Mouse (Mus musculus): Measurements from ENCODE around the gene Epn1. TPM values are rescaled to one million over a fixed set of nuclear protein-coding genes. Genes with fewer than 3 reads are reported as not detected.

Epn1 gene
- 100 to 1,000 TPM; 387 to 408 TPM for total RNA-seq (2021)

- intact Hi-C loops (cut with DNase I) = loop anchor here (2.0 to 10.0 kb wide), 2 partner anchors 17 to 1095 kb away; partner anchors contain the start of genes U2af2 and Zfp444
- peak; percentile 95 to 99 for DNase-seq (ENCODE audit: extremely low spot score in 1 of 2, low spot score in 2 of 2)
Measured at GRCm38 (mm10) chr7:5080010-5080751, at the start of gene Epn1. Gene Epn1, plus strand, starts transcription at chr7:5080235.

DNA sequence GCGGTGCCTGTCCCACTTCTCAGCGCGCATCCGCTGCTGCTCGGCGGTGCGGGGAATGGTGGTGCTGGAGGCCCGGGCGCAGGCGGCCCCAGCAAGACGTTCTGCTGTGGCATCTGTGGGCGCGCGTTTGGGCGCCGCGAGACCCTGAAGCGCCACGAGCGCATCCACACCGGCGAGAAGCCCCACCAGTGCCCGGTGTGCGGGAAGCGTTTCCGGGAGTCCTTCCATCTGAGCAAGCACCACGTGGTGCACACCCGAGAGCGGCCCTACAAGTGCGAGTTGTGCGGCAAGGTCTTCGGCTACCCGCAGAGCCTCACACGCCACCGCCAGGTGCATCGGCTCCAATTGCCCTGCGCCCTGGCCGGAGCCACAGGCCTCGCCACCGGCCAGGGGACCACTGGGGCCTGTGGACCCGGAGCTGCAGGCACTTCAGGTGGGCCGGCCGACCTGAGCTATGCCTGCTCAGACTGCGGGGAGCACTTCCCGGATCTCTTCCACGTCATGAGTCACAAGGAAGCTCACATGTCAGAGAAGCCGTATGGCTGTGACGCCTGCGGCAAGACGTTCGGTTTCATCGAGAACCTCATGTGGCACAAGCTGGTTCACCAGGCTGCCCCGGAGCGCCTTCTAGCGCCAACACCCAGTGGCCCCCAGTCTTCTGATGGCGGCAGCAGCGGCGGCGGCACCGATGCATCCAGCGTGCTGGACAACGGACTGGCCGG is 49.3 kb upstream of the Epn1 start:
- DNase-seq (ENCODE audit: extremely low spot score in 1 of 2, low spot score in 2 of 2) = peak in 1 of 2 experiments; percentile 36
- intact Hi-C loops (cut with DNase I) = no loop called here

DNA sequence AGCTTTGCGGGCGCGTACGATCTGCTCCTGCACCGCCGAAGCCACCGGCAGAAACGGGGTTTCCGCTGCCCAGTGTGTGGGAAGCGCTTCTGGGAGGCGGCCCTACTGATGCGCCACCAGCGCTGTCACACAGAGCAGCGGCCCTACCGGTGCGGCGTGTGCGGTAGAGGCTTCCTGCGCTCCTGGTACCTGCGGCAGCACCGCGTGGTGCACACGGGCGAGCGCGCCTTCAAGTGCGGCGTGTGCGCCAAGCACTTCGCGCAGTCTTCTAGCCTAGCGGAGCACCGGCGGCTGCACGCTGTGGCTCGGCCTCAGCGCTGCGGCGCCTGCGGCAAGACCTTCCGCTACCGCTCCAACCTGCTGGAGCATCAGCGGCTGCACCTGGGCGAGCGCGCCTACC is 48.5 kb upstream of the Epn1 start:
- no peak for DNase-seq (ENCODE audit: extremely low spot score in 1 of 2, low spot score in 2 of 2)
- intact Hi-C loops (cut with DNase I) = no loop called here

GRCm38 (mm10) chr7:5033818-5034217 is 46.2 kb upstream of the Epn1 start, which contains the start of gene 4632433K11Rik:
Gene 4632433K11Rik, plus strand, starts transcription at chr7:5034118.
- DNase-seq (ENCODE audit: extremely low spot score in 1 of 2, low spot score in 2 of 2) = no peak
- intact Hi-C loops (cut with DNase I) = no loop called here

- DNase-seq (ENCODE audit: extremely low spot score in 1 of 2, low spot score in 2 of 2) = peak in 1 of 2 experiments; percentile 30
- intact Hi-C loops (cut with DNase I) = no loop called here
Measured at GRCm38 (mm10) chr7:5035628-5036027, 44.4 kb upstream of the Epn1 start.

DNA sequence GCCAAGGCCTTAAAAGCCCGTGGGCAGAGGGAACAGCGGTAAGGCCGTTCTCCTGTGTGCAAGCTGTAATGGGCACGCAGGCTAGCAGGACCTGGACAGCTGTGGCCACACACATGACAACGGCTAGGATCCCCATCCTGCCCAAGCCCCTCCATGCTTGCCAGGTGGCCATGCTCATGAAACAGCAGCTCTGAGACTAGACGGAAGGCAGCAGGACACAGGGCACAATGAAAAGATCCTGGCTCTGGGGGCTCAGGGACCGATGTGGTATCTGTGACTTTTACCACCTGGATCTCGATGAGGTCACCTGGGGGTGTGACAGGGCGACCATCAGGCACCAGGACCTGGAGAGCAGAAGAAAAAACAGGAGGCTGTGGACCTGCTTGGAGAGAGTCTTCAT is 43.9 kb upstream of the Epn1 start:
- no peak for DNase-seq (ENCODE audit: extremely low spot score in 1 of 2, low spot score in 2 of 2)

DNA sequence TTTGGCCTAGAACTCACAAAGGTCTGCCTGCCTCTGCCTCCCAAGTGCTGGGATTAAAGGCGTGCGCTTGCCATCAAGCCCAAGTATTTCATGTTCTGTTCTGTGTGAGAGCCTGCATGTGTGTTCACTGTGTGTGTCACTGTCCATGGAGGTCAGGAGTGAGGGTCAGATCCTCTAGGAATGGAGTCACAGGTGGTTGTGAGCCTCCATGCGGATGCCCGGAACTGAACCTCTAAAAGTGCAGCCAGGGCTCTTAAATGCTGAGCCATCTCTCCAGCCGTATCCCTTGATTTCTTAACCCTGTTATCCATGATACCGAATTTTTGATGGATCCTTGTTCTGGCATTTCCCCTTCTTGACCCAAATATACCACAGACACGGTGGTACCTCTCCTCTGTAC is 43.0 kb upstream of the Epn1 start:
- DNase-seq (ENCODE audit: extremely low spot score in 1 of 2, low spot score in 2 of 2) = no peak
- intact Hi-C loops (cut with DNase I) = no loop called here

More for the DNA sequence above, 43.9 kb upstream of the Epn1 start:
- intact Hi-C loops (cut with DNase I) = no loop called here

DNA sequence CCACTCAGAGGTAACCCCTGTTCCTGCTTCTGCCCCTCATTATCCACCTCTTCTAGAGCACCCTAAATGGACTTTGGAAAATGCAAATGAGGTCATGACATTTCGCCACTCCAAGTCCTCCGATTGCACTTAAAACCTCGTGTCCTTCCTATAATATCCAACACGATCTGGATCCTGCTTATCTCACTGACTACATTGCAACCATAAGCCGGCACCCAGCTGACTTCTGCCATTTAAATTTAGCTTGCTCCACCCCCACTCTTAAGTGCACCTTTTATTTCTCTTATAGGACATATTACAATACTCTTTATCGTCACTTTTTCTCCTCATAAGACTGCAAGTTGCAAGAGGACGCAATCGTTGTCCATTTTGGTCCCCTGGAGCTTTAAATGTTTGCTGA is 42.6 kb upstream of the Epn1 start:
- no peak for DNase-seq (ENCODE audit: extremely low spot score in 1 of 2, low spot score in 2 of 2)
- intact Hi-C loops (cut with DNase I) = no loop called here

GRCm38 (mm10) chr7:5038109-5038732 is 41.8 kb upstream of the Epn1 start, which contains the start of gene Zfp784:
Gene Zfp784, minus strand, starts transcription at chr7:5038446.
- DNase-seq (ENCODE audit: extremely low spot score in 1 of 2, low spot score in 2 of 2) = peak; percentile 82 to 96
- intact Hi-C loops (cut with DNase I) = no loop called here

DNA sequence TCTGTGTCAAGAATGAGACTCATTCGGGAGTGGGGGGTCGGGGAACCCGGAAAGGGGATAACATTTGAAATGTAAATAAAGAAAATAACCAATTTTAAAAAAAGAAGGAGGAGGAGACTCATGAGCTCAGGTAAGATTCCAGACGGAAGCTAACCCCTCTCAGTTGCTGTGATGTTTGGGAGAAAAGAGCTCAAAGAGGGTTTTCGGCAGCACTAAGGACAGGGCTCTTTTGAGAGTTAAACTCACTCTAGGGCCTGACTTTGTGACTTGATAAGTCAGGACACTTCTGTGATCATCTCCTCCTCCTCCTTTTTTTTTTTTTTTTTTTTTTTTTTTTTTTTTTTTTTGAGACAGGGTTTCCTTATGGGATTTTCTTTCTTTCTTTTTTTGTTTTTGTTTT is 41.1 kb upstream of the Epn1 start:
- intact Hi-C loops (cut with DNase I) = no loop called here
- no peak for DNase-seq (ENCODE audit: extremely low spot score in 1 of 2, low spot score in 2 of 2)

DNA sequence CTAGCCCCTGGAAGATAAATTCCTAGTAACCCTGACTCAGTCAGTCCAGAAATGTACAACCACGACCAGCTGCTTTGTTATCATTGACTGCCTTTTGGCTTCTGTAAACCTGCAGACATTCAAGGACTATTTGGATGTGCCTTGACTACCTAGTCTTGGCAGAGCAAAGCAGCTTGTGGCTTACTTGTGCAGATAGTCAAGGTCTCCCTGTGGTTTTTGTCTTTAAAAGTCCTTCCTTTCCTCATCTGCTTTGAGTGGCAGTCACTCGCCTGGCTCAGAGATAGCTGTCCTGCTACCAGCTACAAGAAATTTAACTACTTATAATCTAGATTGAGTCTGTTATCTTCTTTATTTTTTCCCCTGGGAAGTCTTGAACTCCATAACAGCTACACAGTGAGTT is 35.1 kb upstream of the Epn1 start:
- DNase-seq (ENCODE audit: extremely low spot score in 1 of 2, low spot score in 2 of 2) = no peak
- intact Hi-C loops (cut with DNase I) = loop anchor here (5.0 kb wide), 1 partner anchor 103 kb away; no protein-coding TSS in a partner anchor

DNA sequence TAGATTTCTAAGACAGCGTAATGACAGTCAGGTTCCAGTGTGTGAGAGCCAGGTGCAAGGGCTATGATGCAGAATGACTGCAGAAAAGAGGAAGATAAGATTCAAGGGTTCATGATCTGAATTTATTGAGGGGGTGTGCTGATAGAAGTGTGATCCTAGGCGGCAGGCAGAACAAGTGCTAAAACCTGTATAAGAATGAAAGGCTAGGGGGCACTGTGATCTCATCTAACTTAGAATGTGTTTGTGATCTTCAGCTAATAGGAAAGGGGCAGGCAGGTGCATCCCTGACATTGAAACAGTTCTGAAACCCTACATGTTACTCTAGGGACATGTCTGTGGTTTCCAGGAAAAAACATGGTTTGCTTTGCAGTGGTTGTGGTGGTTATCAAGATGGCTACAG is 33.9 kb upstream of the Epn1 start:
- intact Hi-C loops (cut with DNase I) = loop anchor here (5.0 kb wide), 1 partner anchor 104 kb away; no protein-coding TSS in a partner anchor
- no peak for DNase-seq (ENCODE audit: extremely low spot score in 1 of 2, low spot score in 2 of 2)

DNA sequence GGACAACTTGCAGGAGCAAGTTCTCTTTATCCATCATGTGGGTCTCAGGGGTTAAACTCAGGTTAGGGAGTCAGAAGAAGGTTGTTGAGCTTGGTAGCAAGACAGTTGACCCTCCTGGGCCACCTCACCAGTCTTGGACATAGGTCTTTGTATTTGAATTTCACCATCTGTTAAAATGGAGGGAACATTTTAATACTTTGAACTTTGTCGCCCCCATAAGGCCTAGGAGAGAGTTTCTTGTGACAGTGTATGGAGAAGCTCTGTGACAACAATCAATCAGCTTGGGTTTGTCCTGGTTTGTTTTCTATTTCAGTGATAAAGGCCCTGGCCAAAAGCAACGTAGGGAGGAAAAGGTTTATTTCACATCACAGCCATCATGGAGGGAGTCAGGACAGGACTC is 32.7 kb upstream of the Epn1 start:
- intact Hi-C loops (cut with DNase I) = loop anchor here (5.0 kb wide), 1 partner anchor 105 kb away; no protein-coding TSS in a partner anchor
- DNase-seq (ENCODE audit: extremely low spot score in 1 of 2, low spot score in 2 of 2) = no peak

GRCm38 (mm10) chr7:5051193-5052192 is 28.5 kb upstream of the Epn1 start, which contains the start of gene Zfp580:
Gene Zfp580, plus strand, starts transcription at chr7:5051538.
- intact Hi-C loops (cut with DNase I) = no loop called here
- peak in 1 of 2 experiments; percentile 88 for DNase-seq (ENCODE audit: extremely low spot score in 1 of 2, low spot score in 2 of 2)

GRCm38 (mm10) chr7:5052438-5052837 is 27.6 kb upstream of the Epn1 start:
- no peak for DNase-seq (ENCODE audit: extremely low spot score in 1 of 2, low spot score in 2 of 2)

GRCm38 (mm10) chr7:5052931-5053343 is 27.1 kb upstream of the Epn1 start:
- intact Hi-C loops (cut with DNase I) = no loop called here
- DNase-seq (ENCODE audit: extremely low spot score in 1 of 2, low spot score in 2 of 2) = peak in 1 of 2 experiments; percentile 61

More at GRCm38 (mm10) chr7:5052438-5052837, 27.6 kb upstream of the Epn1 start:
- intact Hi-C loops (cut with DNase I) = no loop called here

- intact Hi-C loops (cut with DNase I) = no loop called here
- DNase-seq (ENCODE audit: extremely low spot score in 1 of 2, low spot score in 2 of 2) = peak in 1 of 2 experiments; percentile 67
Measured at GRCm38 (mm10) chr7:5053456-5054179, 26.4 kb upstream of the Epn1 start.
